Mouse (Mus musculus) embryo, embryonic 9.5 days (tissue): Measurements from ENCODE around the gene Gpa33.
A peak's percentile ranks its signal among the peaks of the same experiment; 100 is the strongest.
"Not testable (repeated sequence)": the region's sequence is repeated elsewhere in the genome, so short reads cannot be mapped to it uniquely, and the experiment has no call there.

ENCODE experiments used
- DNase-seq: peaks from one replicate; pipeline ENCODE4 v3.0.0-alpha.2; 2017; ENCODE audit errors: extremely low spot score

Gpa33 gene

DNA sequence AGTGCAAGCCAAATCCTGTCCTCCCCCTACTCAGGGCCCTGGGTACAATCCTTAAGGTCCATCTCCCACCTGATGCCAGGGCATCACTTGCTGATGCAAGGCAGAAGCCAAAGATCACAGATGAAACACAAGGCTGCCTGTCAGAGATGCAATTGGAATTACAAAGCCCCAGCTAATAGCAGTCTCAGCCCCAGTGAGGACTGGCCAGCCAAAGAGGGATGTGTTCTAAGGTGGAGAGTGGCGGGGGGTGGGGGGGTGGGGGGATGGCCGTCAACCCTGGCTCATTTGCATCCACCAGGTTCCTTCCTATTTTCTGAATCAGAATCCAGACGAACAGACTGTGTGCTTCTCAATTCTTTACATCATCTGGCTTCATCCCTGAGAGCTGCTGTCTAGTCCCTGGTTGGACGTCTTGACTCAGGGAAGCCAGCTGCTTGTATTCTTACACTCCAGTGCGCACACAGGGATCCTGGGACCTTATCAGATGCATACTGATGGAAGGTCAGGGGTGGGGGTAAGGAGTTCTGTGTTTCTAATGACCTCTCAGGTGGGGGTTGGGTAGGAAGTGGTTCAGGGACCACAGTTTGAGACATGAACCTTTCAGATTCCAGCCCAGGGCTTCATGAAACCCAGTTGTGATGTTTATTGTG lies 5.2 kb downstream of the Gpa33 start:
- no peak for DNase-seq

DNA sequence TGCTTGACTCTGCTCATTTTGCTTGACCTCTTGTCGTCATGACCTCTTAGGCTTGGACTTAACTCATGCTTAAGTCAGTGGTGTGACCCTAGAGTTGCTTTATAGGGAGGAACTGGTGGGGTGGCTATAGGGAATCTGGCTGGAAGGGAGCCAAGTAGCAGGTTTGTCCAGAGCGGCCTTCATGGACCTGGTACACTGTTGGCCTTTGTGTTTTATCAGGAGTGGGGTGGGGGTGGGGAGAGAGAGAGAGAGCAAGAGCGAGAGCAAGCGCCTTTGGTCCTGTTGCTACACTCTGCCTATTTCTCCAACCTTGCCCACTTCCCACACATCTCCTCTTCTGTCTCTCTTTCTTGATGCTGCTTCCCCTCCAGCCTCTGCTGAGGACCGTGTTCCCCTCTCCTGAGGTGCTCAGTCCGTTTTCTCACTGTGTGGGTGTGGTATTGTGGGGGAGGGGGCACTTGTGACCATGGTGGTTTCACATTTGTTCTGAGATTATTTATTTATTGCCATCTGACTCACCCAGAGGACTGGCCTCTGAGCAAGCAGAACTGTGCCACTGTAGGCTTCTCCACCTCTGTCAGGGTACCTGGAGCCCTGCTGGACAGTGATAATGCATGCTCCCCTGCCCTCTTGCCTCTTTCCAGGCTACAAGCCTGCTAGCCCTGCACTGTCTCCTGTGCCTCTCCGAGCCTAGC lies 7.4 kb downstream of the Gpa33 start:
- DNase-seq, result no peak

DNA sequence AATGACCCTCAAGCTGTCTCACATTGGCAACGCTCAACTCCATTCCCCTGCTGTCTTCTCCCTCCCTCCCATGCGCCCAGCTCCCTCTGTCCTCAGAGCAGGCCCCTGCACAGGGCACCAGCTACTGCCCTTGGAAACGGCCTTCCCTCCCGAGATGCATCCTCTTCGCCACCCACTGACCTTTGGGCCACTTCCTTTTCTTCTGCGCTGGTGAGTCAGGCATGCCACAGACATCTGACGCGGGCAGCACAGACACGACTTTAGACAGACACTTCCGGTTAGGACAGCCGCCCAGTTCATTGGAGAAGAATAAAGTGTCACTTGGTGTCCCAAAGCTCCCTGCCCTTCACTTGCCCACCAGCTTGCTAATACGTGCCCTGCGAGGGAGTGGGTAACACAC lies 8.1 kb downstream of the Gpa33 start:
- no peak for DNase-seq

DNA sequence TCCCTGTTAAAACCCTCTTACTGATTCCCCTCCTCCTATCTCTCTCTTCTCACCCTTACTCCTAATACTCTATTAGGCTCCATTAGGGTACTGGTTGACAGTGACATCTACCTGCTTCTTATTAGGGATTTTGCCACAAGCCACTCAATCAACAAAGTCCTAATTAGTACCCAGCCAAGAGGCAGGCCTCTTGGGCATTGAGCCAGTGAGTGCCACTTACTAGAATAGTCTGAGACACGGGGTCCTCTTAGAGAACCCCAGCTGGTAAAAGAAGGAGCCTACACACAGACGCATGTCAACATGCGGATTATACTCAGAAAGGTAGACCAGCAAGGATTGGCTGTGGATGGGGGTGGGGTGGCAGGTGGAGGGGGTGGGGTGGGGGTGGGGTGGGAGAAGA lies 9.1 kb downstream of the Gpa33 start:
- DNase-seq, result no peak

DNA sequence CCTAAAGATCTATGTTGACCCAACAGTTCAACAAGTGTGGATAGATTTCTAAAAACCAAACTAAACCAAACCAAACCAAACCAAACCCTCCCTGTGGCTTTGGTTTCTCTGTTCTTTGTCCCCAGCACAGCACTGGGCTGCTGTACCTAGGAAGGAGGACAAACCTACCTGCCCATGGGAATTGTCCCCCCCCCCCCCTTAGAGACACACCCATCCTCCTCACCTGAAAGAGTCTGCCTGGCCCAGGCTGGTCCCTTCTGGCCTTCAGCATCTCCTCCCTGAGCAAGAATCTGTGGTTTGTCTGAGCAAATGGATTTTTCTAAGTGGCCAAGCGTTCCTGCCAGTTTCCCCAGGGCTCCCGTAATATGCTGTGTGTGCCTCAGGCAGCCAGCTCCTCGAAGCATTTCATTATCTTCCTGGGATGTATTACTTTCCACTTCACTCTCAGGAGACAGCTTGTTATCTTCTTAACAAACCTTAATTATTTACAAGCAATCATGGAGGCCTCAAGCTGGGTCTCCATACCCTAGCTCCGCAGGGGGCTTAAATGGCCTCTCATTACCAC lies 9.7 kb downstream of the Gpa33 start:
- DNase-seq, result no peak

DNA sequence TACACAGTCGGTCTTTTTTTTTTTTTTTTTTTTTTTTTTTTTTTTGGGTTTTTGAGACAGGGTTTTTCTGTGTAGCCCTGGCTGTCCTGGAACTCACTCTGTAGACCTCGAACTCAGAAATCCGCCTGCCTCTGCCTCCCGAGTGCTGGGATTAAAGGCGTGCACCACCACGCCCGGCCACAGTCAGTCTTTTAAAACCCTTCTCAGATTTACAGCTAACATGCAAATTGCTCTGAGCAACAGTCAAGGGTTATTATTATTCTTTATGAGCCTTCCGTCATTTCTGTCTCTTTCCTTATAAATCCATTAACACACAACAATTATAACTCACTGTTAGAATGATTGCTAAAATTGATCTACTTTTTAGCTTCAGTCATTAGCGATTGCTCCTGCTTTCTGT lies 11.8 kb downstream of the Gpa33 start:
- DNase-seq, result not testable (repeated sequence)

DNA sequence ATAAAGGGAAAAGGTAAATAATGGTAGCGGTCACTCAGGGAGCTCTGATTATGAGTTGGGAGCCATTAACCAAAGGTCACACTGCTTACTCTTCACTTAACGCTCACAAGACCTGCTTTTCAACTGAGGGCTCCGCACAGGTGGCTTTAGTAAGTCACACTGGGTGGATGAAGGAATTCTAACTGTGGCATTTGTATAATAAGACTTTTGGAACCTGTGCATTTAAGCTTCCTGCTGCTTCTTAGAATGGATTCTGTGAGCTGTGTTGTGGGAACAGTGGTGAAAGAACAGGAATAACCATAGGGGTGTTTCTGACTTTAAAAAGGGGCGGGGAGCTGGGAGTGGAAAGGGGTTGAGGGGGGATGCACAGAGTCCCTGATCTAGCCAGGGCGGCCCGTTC lies 12.3 kb downstream of the Gpa33 start:
- no peak for DNase-seq

DNA sequence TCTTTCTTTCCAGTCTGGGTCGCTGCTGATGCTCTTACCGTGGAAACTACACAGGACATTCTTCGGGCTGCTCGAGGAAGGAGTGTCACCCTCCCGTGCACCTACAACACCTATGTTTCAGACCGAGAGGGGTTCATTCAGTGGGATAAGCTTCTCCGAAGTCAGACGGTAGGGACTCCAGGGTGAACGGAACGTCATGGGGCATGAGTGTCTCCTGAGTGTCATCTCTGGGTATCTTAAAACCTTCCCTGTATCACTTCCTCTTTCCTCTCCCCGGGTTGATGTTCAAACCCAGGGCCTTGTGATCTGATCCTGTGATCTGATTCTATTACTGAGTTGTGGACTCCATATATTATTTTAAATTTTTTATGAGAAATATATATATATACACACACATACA lies 16.6 kb downstream of the Gpa33 start:
- DNase-seq, result no peak

DNA sequence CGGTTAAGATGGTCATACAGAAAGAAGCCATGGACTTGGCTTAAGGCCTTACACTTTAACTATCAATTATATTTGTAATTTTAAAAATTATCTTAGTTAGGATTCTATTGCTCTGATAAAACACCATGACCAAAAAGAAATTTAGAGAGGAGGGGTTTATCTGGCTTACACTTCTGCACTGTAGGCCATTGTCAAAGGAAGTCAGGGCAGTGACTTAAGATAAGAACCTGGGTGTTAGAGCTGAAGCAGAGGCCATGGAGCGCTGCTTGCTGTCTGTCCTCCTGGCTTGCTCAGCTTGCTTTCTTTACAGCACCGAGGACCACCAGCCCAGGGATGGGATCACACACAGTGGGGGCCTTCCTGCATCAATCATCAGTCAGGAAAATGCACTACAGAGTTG lies 17.6 kb downstream of the Gpa33 start:
- DNase-seq, result no peak

DNA sequence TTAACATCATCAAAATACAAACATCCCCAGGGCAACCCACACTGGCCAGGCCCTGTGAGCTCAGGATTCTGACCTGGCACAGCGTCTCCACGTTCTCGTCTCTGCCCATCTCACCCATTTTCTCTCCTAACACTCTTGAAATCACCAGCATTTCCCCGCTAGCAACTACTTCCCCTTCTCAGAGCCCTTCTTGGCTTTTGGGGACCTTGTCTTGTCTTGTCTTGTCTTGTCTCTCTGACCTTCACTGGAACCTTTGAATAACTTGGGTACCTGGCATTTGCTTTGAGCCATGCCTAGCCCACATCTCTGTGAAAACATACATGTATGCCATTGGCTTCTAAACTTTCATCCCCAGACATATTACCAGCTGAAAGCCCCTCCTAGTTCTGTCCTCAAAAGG lies 19.4 kb downstream of the Gpa33 start:
- DNase-seq, result no peak

DNA sequence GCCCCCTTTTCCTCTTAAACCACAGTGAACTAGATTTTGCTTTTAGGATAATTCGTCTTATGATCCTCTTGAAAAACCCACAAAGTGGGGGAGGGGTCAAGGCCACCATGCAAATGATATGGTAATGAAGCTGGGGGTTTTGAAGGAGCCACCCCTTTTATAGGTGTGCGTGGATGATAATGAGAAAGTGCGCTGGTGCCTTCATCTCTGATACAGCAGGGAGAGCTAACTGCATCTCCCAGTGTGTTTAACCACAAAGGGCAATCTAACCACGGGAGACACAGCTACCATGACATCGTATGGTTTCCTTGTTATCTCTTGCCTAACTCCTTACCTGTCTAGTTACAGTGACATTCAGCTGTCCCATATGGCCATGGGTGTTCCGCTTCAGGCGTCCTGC lies 20.0 kb downstream of the Gpa33 start:
- no peak for DNase-seq

DNA sequence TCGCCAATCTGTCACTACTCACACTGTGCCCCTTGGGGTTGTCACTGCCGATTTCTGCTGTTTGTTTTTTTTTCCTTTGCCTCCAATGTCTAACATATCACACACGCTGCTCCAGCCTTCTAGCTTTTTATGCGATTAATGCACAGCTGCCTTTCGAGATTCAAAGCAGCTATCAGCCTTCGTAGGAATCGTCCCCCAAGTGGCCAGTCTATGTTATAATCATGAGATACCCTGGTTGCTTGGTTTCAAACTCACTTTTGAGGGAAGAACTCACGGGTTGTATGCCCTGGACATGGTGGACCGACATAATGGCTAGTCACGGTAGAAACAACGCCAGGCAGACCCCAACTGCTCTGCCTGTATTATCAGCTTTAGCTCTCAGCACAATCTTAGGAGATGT lies 21.3 kb downstream of the Gpa33 start:
- DNase-seq, result no peak

DNA sequence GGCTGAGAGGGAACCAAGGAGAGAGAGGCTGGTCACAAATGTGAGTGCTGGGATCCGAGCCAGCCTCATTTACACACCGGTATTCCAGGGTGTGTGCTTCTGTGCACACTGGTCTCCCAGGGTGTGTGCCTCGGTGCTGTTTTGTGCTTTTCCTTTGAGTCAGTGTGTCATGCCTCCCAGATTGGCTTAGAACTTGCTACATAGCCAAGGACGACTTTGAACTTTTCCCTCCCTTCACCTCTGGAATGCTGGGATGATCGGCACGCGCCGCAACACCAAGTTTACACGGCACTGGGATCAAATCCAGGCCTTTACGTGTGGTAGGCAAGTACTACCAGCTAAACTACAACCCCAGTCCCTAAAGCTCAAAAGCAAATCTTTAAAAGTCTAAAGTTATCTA lies 22.0 kb downstream of the Gpa33 start:
- no peak for DNase-seq

DNA sequence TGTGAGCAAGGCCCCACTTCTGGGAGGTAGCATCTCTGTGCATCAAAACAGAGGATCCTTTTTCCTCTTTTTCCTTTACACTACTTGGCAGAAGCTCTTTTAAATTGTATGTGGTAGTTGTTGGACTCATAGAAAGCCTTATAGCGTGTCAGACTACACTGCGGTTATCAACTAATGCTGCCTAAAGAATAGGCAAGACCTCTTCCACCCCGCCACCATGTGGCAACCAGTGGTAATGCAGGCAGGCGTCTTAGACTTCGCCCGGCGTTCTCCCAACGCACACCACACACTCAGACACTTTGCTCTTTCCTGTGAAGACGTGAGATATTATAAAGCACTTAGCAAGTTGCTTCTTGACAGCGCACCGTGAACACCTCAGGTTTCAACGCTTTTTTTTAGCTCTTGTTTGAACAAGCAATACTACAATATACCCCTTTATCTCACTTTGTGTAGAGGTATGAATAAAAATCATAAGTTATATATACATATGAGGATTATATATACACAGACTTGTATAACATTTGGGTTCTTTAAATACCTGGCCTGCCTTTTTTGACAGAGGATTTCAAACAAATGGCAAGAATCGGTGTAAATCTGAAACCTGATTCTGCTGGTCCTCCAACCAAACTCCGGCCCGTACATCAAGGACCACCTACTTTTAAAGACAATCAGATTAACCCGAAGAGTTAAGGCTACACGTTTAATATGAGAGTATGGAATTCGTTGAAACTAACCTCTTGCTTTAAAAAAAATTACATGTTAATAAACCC lies 23.5 kb downstream of the Gpa33 start:
- DNase-seq, result peak; percentile 88

DNA sequence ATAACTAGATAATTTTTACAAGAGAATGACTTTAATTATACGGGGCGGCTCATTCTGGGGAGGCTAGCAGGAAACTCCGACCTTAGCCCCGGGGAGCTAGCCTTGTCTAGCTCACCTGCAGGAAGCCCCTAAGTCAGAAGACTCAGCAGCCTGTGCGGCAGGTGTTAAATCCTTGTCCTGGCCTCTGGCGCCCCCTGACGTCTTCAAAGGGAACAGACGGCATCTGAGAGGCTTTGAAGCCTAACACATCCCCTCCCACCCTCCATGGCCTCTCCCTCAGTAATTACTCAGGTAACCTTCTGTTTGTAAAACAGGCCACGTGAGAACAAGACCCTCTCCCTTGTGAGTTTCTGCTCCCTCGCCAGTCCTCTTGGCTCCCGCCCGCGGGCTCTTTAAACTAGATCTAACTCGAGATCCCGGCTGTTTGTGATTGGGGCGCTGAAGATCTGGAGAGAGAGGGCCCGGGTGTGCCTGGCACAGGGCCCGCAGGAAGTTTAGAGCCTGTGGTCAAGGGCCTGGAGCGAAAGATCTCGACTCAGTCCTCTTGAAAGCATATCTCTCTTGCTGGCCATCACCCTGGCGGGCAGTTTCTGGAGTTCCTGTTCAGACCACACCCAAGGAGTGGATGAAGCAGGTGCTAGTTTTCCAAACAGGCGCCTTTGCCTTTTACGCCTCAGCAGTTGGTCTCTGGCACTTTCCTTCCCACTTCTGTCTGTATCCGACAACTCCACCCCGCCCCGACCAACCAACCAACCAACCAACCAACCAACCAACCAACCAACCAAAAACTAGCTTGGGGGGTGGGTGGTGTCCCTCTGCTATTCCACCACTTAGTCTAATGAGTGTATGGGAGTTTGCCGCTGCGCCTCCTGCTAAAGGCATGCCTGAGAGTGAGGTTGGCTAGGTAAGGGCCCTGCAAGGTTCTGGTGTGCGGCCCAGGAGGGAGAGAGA lies 24.4 kb downstream of the Gpa33 start:
- DNase-seq, result peak; percentile 70

DNA sequence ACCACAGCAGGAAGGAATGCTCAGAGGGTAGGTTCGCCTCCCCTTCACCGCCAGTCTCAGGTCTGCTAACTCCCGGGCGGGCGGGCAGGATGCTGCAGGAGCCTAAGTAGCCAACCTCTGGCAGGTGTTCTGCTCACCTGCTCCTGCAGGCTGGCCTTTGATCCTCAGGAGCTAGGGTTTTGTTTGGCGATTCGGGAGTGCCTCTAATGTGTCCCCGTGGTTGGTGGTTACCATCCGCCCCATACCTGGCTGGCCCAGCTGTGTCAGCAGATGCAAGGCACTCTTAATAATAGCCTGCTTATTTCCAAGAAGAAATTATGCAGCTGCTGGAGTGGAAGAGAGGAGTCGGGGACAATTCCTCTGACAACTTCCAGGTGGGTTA lies 25.1 kb downstream of the Gpa33 start:
- DNase-seq, result no peak

DNA sequence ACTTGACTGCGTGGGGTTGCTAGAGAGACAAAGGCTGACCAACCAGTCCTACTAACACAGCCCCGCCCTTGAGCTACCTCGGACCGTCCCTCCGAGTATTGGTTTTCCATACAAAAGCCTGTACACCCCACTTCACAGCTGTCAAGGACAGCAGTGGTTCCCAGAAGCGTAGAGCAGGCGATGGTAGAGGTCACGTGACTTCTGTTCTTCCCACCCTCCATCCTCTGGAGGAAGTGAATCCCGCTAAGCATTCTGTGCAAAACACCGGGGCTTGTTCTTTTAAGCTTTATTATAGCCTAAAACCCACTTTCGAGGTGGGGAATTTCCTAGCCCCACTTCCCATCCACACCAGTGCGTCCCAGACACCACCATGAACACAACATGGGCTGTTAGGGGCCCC lies 27.7 kb downstream of the Gpa33 start:
- DNase-seq, result no peak

DNA sequence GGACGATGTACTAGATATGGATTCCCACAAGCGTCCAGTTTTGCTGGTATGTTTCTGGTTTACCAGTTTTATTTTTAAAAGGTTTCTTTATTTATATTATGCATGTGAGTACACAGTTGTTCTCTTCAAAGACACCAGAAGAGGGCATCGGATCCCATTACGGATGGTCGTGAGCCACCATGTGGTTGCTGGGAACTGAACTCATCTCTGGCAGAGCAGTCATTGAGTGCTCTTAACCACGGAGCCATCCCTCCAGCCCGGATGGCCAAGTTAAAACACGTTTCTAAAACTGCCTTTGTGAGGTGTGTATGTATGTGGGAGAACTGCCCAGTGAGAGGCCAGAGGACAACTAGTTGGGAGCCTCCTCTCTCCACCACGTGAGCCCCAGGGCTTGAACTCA lies 28.6 kb downstream of the Gpa33 start:
- DNase-seq, result no peak

DNA sequence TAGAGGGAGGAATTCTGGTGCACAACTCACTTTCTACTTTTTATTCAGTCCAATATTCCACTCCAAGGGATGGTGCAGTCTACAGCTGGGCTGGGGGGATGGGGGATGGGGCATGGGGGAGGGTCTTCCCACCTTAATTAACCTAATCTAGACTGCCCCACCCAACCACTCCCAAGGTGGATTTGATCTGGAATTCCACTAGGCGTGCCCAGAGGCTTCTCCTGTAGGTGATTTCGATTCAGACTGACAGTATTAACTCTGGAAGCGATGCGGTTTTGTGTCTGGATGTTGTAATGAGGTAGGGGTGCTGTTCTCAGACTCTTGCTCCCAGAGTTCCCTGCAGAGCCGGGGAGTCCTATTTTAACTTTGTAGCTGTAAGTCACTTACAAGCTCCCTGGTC lies 30.1 kb downstream of the Gpa33 start:
- no peak for DNase-seq

DNA sequence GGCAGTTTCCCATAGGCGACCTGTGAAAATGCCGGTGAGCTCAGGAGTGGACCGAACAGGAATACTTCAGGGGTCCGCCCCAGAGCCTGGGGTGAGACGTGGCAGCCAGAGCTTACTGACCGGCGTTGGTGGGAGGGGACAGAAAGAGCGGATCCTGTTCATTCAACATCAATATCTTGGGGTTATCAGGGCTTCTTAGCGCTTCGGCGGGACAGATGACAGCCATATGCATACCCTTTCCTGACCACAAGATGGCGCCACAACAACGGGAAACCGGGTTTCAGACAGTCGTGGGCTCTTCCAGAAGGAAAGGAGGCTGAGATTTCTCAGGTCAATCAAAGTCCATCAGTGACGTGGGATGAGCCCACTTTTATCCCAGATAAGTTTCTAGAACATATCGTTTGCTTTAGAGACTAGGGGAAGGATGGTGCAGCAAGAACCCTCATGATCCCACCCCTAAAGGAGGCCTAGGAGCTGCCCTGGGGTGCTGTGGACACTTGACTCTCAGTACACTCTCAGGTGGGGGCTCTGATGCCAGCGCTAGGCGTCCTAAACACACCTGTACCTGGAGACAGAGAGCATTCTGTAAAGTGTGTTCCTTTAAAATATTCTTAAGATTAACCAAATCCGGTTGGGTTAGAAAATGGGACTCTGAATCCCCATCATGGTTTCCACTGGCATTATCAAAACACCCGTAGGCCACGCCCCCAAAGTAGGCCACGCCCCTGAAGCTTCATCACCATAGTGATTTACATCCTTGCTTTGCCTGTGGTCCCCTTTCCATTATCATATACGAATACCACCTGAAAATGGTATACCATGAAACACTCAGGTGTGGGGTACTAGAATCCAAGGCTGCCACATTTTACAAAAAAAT lies 30.8 kb downstream of the Gpa33 start:
- peak; percentile 75 for DNase-seq

DNA sequence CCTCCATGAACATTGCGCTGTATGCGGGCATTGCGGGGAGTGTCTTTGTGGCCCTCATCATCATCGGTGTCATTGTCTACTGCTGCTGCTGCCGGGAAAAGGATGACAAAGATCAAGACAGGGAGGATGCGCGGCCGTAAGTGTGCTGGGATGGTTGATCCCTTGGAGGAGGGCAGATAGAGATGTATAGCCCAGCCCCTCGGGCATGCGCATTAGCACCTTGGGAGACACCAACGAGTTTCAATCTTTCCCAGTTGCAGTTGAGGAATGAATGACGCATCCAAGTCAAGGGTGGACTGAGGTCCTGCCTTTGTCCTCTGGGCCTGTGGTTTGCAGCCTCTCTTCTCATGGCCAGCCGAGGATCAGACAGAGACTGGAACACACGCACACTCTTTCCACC lies 34.5 kb downstream of the Gpa33 start:
- no peak for DNase-seq
